Mouse (Mus musculus) left cerebral cortex, adult 8-10 months (tissue): ENCODE data around the gene Cbarp. TPM values are rescaled to one million over a fixed set of nuclear protein-coding genes. Genes with fewer than 3 reads are reported as not detected.

Experiments
- DNase-seq, 2 experiments: peaks; one replicate each; pipeline ENCODE4 v3.0.0; 2022; ENCODE audit warnings: low spot score in 2 of 2
- total RNA-seq, 4 experiments: library from RNA; stranded (reverse); gene quantifications; 2 replicates each; pipeline ENCODE4 v1.2.4; 2022

The Cbarp gene
- total RNA-seq, 4 experiments from 2014 or later, result 328 to 363 (median 358) TPM

DNA sequence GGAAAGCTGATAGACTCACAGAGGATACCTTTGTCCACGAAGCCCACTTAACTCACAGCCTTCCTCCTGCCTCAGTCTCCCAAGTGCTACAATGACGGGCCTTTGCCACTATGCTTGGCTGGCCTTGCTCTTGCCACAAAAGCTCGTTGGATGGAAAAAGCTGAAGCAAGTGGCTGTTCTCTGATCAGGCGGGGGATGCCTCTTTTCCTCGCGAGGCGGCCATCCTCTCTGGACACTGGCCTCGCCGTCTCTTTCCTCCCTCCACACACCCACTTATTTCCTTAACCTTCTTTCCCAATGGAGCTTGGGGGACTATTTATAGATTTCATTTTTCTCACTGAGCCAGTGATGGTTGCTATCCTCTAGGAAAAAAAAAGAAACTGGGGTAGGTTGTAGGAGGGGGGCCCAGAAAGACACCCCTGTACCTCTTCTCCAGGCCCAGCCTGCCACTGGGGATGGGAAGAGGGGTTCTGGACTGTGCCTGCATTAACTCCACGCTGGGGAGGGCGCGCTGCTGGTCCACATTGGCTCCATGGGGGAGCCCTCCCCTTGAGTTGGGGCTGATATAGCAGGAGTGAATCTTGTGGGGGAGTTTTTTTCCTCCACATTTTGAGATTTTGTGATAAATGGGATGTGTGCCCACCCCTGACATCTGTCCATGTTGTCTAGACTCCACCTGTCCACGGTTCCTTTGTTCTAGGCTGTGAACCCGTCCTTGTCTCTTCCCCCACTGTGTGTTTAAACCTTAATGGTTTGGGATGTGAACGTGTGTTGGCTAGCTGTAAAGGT is 16.7 kb upstream of the Cbarp start:
- peak in 1 of 2 experiments; percentile 58 for DNase-seq

DNA sequence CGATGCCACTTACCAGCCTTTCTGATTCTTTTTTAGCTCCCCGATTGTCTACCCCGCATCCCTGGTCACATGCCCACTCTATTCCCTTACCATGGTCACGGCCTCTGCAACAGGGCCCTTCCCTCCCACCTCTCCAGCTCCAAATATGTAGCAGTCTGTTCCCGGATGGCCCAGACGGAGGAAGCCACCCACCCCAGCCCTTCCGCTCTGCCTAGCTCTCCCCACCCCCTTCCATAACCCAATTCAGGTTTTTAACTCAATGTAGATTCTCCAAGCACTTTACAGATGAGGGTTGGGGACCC is 16.1 kb upstream of the Cbarp start:
- no peak for DNase-seq

DNA sequence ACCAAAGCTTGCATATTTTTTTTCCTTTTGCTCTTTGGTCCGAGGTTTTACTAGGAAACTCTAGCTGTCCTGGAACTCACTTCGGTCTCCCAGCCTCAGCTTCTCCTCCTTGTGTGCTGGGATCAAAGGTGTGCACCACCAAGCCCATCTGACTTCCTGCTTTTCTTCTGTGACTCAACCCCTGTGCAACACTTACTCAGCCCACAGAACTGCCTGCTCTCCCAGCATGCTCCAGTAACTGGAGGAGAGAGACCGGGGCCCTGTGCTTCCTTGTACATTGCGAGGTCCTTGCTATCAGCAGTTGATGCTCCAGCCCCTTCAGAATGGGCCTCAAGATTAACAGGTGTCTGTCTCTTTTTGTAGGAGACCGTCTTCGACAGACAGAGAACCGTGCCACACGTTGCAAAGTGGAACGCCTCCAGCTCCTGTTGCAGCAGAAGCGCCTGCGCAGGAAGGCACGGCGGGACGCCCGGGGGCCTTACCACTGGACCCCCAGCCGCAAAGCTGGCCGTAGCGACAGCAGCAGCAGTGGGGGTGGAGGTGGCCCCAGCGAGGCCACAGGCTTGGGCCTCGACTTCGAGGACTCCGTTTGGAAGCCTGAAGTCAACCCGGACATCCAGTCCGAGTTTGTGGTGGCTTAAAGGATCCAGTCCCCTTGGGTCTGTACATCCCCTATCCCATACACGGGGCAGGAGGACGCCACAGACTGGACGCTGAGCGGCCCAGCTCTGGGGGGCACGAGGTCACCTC is 15.5 kb upstream of the Cbarp start:
- DNase-seq, result no peak

DNA sequence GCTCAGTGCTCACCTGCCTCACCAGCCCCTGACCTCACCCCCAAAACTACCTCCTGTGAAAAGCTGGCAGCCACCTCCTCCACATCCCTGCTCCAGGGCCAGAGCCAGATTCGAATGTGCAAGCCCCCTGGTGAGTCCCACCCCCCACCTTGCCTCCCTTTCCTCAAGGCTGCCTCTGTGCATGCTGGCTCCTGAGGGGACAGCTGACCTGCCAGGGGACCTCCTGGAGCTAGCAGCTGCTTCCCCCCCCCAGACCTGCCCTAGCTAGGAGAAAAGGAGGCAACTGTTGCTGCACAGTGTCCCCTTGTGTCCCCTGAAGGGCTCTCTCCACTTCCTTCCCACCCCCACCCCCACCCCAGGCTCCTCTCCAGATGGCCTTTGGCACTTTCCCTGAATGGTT is 14.6 kb upstream of the Cbarp start:
- DNase-seq, result no peak

DNA sequence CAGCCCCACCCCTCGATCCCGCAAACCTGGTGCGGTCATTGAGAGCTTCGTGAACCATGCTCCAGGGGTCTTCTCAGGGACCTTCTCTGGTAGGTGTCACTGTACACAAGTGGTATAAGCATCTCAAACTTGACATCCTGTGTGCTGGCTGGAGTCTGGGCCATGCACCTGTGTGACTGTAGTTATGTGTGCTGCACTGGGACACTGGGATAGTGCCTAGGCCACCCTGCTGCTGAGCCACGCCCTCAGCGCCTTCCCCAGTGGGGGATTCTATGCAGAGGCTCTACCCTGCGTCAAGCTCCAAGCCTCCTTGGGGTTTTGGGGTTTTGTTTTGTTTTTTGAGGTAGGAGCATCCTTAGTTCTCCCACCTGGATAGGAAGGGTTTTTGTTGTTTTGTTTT is 13.7 kb upstream of the Cbarp start:
- DNase-seq, result no peak

DNA sequence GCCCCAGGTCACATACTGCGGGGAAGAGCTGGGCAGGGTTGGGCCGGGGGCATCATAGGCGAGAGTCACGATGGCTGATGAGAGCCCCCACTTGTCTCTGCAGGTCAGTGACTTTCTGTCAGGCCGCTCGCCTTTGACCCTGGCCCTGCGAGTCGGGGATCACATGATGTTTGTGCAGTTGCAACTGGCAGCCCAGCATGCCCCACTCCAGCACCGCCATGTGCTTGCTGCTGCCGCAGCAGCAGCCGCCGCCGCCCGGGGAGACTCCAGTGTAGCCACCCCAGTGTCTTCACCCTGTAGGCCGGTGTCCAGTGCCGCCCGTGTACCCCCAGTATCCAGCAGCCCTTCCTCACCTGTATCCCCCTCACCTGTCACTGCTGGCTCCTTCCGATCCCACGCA is 13.1 kb upstream of the Cbarp start:
- no peak for DNase-seq

DNA sequence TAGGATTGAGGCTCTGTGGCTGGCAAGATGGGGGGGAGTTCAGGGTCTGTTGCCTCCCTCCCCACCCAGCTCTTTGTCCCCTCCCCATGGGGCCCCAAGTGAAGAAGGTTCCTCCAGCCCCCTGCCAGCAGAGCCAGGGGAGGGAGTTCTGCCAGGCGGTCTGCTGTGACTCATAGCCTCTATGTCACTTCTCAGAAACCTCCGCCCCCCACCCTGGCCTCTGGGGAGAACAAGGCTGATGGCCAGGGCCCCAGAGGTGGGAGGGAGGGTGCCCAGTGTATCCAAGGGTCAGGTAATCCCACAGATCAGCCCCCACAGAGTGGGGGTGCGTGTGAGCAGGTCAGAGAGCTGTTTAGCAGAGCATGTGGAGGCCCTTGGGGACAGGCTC is 12.2 kb upstream of the Cbarp start:
- peak in 1 of 2 experiments; percentile 62 for DNase-seq

DNA sequence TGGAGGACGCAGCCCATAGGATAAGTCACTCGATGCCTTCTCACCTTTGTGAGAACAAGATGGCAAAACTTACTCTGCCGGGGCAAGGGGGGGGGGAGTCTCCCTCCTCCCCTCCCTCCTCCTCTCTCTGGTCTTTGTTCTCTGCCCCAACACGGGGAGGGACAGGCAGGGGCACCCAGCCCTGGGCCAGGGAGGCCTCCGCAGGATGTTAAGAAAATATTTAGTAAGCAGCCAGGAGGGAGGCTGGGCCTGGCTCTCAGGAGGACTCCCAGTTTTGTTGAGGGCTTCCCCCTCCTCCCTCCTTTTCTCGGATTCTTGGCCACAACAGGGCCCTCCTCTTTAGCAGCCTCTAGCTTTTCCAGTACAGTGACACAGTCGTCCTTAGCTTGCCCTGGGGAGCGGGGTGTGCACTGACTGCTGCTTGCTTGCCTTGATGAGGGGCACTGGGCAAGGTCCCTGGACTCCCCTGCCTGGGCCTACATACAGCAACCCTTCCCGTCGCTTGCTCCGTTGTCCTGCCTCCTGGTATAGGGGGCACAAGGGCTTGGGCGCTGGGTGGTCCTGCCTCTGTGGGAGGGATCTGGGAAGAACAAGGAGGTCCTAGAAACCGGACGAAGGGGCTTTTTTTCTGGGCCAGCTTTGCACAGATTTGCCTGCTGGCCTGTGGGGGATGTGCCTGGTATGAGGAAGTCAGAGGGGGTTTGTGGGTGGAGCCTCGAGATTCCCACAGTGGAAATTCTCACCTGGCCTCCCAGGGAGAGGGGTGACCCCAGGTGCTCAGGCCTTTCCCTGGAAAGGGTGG is 11.6 kb upstream of the Cbarp start:
- DNase-seq, result peak in 1 of 2 experiments; percentile 60

DNA sequence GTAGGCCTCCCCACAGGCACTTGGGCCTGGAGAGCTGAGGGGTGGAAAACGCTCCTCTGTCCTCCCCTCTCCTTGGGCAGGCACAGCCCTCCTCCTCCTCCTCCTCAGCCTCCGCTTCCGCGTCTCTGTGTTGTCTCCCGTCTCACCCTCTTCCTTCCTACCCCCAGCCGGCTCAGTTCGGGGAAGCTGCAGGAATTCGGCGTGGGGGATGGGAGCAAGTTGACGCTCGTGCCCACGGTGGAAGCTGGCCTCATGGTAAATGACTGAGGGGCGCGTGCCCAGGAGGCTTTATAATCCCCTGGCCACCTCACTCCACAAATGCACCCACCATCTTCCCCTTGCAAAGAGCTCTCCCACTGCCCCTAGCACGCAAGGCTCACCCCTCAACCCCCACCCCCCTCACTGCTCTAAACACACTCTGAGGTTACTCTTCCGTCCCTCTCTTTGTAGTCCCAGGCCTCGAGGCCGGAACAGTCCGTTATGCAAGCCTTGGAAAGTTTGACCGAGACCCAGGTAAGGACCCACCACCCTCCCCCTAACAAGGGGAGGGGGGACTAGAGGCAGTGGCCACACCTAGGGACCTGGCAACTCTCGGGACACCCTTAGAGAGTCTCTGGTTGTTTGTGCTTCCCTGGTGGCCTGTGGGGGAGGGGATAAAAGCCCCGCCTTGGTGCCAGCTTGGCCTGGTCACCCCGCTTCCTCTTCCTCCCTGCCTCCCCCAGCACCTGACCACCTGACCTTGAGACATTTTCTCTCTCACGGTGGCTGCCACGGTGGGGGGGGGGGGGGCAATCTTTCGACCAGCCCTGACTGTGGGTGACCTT is 10.8 kb upstream of the Cbarp start:
- DNase-seq, result peak in 1 of 2 experiments; percentile 62

DNA sequence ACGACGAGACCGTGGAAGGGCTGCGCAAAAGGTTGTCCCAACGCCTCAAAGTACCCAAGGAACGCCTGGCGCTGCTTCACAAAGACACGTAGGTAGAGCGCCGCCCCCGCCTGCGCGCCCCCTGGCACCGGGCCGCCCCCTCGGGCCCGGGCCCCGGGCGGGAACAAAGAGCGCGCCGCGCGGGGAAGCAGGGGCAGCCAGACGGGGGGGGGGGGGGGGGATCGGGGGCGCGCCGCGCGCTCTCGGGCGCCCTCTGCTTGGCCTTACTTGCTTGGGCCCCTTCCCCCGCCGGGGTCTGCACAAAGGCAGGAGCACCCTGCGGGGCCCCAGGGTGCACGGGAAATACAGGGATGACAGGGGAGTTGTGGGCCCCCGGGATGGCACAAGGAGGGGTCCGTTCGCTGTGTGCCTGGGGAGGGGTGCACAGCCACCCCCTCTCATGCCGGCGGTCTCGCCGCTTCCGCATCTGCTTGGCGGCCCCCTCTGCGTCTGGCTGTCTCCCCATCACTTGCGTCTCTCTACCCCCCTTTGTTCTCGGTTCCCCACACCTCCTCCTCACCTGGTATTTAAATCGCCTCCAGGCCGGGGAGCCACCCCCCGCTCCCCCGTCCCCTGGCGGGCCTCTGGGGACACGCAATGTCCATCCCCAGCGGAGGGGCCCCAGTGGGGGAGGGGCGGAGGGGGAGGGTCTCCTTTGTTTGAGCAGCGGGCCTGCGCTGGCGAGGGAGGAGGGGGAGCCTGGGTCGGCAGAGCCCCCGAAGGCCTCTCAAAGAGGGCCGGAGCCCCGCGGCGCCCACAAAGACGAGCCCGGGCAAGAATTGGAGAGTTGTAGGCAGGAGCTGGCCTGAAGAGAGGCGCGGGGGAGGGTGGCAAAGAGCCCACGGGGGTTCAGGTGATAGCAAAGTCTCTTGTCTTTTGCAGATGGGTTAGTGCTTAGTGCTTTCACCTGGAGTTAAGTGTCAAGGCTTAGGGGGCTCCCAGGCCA is 9.9 kb upstream of the Cbarp start:
- peak in 1 of 2 experiments; percentile 68 for DNase-seq

DNA sequence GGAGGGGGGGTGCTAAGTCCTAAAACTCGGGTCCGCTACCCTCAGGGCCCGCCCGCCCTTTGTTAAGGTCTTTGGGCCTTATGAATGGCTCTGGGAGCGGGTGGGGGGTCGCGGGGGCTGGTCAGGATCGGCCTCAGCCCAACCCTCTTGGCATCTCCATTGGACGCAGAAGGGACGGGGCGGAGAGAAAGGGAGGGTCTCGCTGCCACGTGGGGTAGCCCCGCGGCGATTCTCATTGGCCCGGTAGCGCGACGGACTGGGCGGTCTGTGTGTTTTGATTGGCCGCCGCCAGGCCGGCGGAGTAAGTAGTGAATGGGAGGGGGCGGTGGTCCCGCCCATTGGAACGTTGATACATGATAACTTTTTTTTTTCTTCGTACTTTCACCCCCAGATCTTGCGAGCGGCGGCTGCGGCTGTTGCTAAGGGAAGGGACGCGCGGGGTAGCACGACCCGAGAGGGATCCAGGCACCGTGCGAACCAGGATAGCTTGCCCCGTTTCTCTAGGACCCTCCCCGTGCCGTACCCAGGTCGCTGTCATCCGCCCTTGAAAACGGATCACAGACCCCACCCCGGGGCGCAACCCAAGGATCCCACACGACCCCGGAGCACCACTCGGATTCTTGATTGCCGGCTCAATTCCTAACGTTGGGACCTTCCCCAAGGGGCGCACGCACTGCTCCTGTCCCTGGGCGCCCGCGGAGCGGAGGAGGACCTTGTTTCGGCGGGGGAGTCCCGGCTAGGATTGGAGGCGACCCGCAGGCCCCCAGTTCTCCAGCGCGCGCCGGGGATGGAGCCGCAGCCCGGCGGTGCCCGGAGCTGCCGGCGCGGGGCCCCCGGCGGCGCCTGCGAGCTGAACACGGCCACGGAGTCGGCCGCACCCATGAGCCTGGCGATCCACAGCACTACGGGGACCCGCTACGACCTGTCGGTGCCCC is 8.9 kb upstream of the Cbarp start:
- DNase-seq, result peak; percentile 85 to 98

DNA sequence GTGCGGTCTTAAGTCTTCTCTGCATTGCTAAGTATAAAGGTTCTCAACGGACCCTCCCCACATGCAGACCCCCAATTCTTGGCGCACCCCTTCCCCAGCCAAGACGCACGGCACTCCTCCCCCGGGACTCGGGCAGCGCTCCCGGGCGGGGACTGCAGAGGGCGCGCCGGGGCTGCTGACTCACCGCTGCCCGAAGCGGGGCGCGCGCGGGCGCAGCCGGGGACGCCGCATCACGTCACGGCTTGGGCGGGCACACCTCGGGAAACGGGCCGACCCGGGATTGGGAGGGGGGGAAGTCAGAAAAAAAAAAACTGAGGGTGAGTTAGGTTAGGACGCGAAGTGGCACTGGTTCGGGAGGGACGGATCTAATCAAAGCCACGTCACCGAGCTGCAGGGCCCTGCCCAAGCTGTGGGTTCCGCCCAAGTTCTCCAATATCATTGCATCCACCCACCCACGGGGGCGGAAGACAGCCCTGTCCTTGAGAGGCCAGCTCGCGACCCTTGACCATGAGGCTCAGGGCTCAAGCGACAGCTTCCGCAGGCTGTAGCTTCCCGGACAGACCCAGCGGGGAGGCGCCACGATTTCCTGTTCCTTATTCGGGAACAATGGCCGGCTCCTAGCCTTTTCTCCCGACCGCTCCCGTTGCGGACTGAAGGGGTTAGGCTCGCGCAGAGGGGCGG is 8.1 kb upstream of the Cbarp start:
- DNase-seq, result peak; percentile 90 to 92

DNA sequence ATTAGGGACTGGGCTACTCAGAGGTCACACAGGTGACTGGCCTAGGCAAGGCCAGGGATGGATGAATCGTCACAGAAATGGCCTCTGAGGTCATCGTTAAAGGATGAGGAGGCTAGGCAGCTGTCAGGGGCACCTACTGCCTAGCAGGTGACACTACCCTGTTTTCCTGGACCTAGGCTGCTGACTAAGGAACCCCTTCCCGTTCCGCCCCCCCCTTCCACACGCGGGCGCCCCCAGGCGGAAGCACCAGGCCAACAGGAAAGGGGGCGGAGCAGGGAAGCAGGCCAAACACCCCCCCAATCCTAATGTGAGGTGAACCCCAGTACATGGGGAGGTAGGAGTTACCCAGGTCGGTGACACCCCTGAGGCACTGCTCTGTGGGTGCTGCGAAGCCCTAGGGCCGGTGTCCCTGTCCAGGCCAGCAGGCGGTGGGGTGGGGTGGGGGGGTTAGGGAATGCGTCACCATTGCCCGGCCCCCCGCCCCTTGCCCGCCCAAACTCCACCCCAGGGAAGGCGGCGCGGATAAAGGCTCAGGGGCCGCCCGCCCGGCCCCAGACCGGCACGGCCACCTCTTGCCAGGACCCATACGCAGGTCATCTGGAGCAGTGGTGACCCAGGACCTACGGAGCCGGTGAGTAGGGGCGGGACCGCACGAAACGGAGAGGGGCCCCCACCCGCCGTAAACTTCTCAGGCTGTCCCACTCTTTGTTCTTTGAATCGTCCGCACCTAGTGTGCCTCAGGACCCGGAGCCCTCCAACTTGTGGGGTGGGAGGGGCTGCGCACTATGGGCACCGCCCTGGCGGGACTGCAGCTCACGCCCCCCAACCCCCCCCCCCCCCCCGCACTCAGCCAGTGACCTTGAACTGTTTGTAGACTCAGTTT is 7.3 kb upstream of the Cbarp start, which contains the start of gene Midn:
Midn (plus strand) TSS at position 554 of the 883 bp plus-strand sequence.
- peak in 1 of 2 experiments; percentile 72 for DNase-seq

DNA sequence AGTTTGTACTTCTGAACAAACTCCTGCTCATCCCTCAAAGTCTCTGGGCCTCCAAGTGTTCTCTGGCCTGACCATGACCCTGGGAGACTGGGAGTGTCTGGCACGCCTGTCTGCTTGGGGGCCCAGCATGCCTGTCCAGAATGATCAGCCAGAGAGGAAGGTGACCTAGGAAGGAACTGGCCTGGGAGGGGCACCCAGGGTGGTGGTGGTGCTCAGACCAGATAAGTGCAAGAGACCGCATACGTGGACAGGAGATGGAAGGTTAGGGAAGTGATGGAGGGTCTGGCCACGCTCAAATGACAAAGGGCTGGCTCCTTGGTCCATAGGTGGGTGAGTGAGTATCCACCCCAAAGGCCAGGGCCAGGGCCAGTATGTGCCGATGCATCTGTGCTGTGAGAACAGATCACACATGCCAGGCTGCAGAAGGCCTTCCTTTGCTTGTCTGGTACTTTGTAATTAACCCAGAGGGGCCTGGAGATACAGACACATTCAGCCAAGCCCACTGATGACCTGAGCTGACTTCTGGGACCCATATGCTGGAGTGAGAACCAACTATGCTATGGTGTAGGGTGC is 6.6 kb upstream of the Cbarp start:
- no peak for DNase-seq

DNA sequence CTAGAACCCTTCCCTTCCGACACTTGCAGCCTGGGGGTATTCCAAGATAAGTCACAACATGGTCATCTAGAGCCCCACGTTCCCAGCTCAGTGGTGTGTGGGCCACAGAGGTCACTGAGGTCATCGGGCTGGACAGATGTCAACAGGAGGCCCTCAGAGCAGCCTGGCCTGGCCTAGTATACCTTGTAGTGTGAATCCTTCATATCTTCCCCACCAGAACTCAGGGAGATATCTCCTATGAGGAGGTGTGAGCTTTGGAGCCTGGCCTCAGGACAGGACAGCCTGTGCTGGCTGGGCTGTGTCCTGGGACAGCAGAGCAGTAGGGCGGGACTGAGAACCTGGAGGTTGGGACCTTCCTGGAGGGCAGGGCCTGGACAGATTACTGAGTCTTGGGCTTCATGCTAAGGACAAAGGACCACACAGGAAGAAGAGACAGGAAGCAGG is 6.0 kb upstream of the Cbarp start:
- DNase-seq, result no peak

DNA sequence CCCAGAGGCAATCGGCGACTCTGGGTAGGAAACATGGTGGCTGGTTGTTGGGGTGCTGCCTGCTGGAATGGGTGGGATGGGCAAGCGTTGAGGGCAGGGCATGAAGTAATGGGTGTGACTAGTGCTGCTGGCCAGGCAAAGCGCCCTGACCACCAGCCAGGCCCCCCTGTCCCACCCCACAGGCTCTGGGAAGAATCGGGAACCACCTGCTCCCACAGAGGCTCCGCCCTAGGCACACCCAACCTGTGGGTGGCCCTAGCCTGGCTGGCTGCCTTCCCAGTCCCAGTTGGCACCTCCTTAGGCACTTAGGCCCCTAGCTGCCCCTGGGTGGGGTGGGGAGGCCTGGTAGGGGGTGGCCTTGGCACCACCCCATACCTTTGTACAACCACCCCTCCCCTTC is 5.3 kb upstream of the Cbarp start:
- no peak for DNase-seq
